Mouse (Mus musculus) forebrain, embryonic 10.5 days (tissue): Measurements from ENCODE around the gene Cnksr1. TPM values are rescaled to one million over a fixed set of nuclear protein-coding genes. Genes with fewer than 3 reads are reported as not detected.

ENCODE experiments used
- DNase-seq: peaks from one replicate; pipeline ENCODE4 v3.0.0-alpha.2; 2017; ENCODE audit warnings: low spot score; ENCODE audit errors: extremely low spot score
- H3K27ac ChIP-seq: fragments of 300-500 bp; sonication (generic); 2 replicates; pipeline ENCODE4 v1.5.1; 2016; ENCODE audit warnings: mild to moderate bottlenecking
- H3K27me3 ChIP-seq: fragments of 300-500 bp; sonication (generic); 2 replicates; pipeline ENCODE4 v1.6.1; 2016; ENCODE audit warnings: mild to moderate bottlenecking; ENCODE audit not compliant: poor library complexity, severe bottlenecking
- H3K36me3 ChIP-seq: fragments of 300-500 bp; sonication (generic); replicated peaks from 2 replicates; pipeline ENCODE4 v1.6.1; 2016; ENCODE audit warnings: mild to moderate bottlenecking, moderate library complexity
- H3K4me1 ChIP-seq: fragments of 300-500 bp; sonication (generic); 2 replicates; pipeline ENCODE4 v1.6.1; 2016
- H3K4me3 ChIP-seq: fragments of 300-500 bp; sonication (generic); 2 replicates; pipeline ENCODE4 v1.5.1; 2016; ENCODE audit warnings: mild to moderate bottlenecking, moderate library complexity
- H3K9me3 ChIP-seq: fragments of 300-500 bp; sonication (generic); 2 replicates; pipeline ENCODE4 v1.6.1; 2016; ENCODE audit warnings: mild to moderate bottlenecking, moderate library complexity
- WGBS: fragments of 180-500 bp; shearing (Covaris S2); methylation state at CpG from one replicate; pipeline ENCODE4 v1.1.7; 2016; 5-methylcytosine and 5-hydroxymethylcytosine counted together
- polyA plus RNA-seq: library from polyadenylated mRNA; unstranded; fragments of >200 nt; fragmentation: Nextera tagmentation; extraction: Ambion mirVana; gene quantifications from 2 replicates; pipeline ENCODE4 v1.2.1, GENCODE M21; 2016

Gene Cnksr1
- polyA plus RNA-seq, 1 experiment from 2014 or later: 1.1 TPM

GRCm38 (mm10) chr4:134263191-134263590 is 25.0 kb upstream of the Cnksr1 start:
- peaks cover 7% of the 10 kb centered on the region for H3K4me1 ChIP-seq
- DNase-seq: peak; percentile 57
- no peak overlapping the region for H3K4me3 ChIP-seq
- no peak overlapping the region for H3K27ac ChIP-seq
- no peaks in the 10 kb centered on the region for H3K9me3 ChIP-seq
- no peaks in the 10 kb centered on the region for H3K27me3 ChIP-seq
- 38% methylated on average over 6 of the region's 6 CpGs for WGBS
- H3K36me3 ChIP-seq: no peaks in the 10 kb centered on the region

GRCm38 (mm10) chr4:134258354-134258753 is 20.2 kb upstream of the Cnksr1 start:
- no peak overlapping the region for H3K4me3 ChIP-seq
- DNase-seq: no peak
- peaks cover 55% of the 10 kb centered on the region for H3K4me1 ChIP-seq
- H3K36me3 ChIP-seq: no peaks in the 10 kb centered on the region
- no peaks in the 10 kb centered on the region for H3K9me3 ChIP-seq
- H3K27ac ChIP-seq: 0 out of 2 replicates have a peak overlapping the region, but pooled peaks have one; percentile 9
- WGBS: 65% methylated on average over 11 of the region's 11 CpGs
- peaks cover 35% of the 10 kb centered on the region for H3K27me3 ChIP-seq

GRCm38 (mm10) chr4:134257198-134258009 is 19.2 kb upstream of the Cnksr1 start:
- Histone ChIP-seq H3K9me3 (no peaks in the 10 kb centered on the region), H3K36me3 (no peaks in the 10 kb centered on the region), H3K4me1 (peaks cover 65% of the 10 kb centered on the region), H3K27ac (peak overlapping the region; percentile 83), H3K27me3 (peaks cover 45% of the 10 kb centered on the region), H3K4me3 (peak overlapping the region; percentile 22)
- peak; percentile 33 for DNase-seq
- 2% methylated on average over 11 of the region's 11 CpGs for WGBS

GRCm38 (mm10) chr4:134256407-134257197 is 18.4 kb upstream of the Cnksr1 start:
- no peak for DNase-seq
- peak overlapping the region; percentile 83 for H3K27ac ChIP-seq
- H3K9me3 ChIP-seq: no peaks in the 10 kb centered on the region
- 3% methylated on average over 19 of the region's 19 CpGs for WGBS
- peak overlapping the region; percentile 22 for H3K4me3 ChIP-seq
- no peaks in the 10 kb centered on the region for H3K36me3 ChIP-seq
- H3K27me3 ChIP-seq: peaks cover 53% of the 10 kb centered on the region
- peaks cover 73% of the 10 kb centered on the region for H3K4me1 ChIP-seq

- 22% methylated on average over 4 of the region's 4 CpGs for WGBS
- no peaks in the 10 kb centered on the region for H3K36me3 ChIP-seq
- peak overlapping the region; percentile 83 for H3K27ac ChIP-seq
- peak overlapping the region; percentile 22; the same call in 1 of the 2 replicates for H3K4me3 ChIP-seq
- DNase-seq: no peak
- no peaks in the 10 kb centered on the region for H3K9me3 ChIP-seq
- peaks cover 80% of the 10 kb centered on the region for H3K4me1 ChIP-seq
- peaks cover 60% of the 10 kb centered on the region for H3K27me3 ChIP-seq
Measured at GRCm38 (mm10) chr4:134255854-134256253, 17.7 kb upstream of the Cnksr1 start.

- Histone ChIP-seq H3K4me3 (no peak overlapping the region), H3K36me3 (no peaks in the 10 kb centered on the region), H3K9me3 (no peaks in the 10 kb centered on the region), H3K27ac (0 out of 2 replicates have a peak overlapping the region, but pooled peaks have one; percentile 8), H3K27me3 (peaks cover 71% of the 10 kb centered on the region), H3K4me1 (peaks cover 90% of the 10 kb centered on the region)
- no peak for DNase-seq
- WGBS: 14% methylated on average over 3 of the region's 3 CpGs
Measured at GRCm38 (mm10) chr4:134254835-134255234, 16.6 kb upstream of the Cnksr1 start.

GRCm38 (mm10) chr4:134253722-134254324 is 15.6 kb upstream of the Cnksr1 start, which contains the start of gene Grrp1:
Gene Grrp1, minus strand, starts transcription at chr4:134254106.
- peaks cover 81% of the 10 kb centered on the region for H3K27me3 ChIP-seq
- DNase-seq: peak; percentile 61
- H3K36me3 ChIP-seq: no peaks in the 10 kb centered on the region
- H3K27ac ChIP-seq: peak within 1 kb of the TSS; percentile 79
- H3K4me3 ChIP-seq: peak within 1 kb of the TSS; percentile 58
- no peaks in the 10 kb centered on the region for H3K9me3 ChIP-seq
- peaks cover 100% of the 10 kb centered on the region for H3K4me1 ChIP-seq
- under 1% methylated on average over 13 of the region's 13 CpGs for WGBS

GRCm38 (mm10) chr4:134252911-134253721 is 14.9 kb upstream of the Cnksr1 start:
- H3K4me1 ChIP-seq: peaks cover 96% of the 10 kb centered on the region
- peak overlapping the region; percentile 79 for H3K27ac ChIP-seq
- H3K27me3 ChIP-seq: peaks cover 88% of the 10 kb centered on the region
- H3K9me3 ChIP-seq: no peaks in the 10 kb centered on the region
- no peak for DNase-seq
- H3K4me3 ChIP-seq: peak overlapping the region; percentile 58
- WGBS: 2% methylated on average over 15 of the region's 15 CpGs
- no peaks in the 10 kb centered on the region for H3K36me3 ChIP-seq

GRCm38 (mm10) chr4:134252131-134252910 is 14.1 kb upstream of the Cnksr1 start:
- H3K27me3 ChIP-seq: peaks cover 96% of the 10 kb centered on the region
- 2% methylated on average over 22 of the region's 22 CpGs for WGBS
- no peaks in the 10 kb centered on the region for H3K9me3 ChIP-seq
- H3K27ac ChIP-seq: peak overlapping the region; percentile 79
- peak overlapping the region; percentile 58 for H3K4me3 ChIP-seq
- no peaks in the 10 kb centered on the region for H3K36me3 ChIP-seq
- H3K4me1 ChIP-seq: peaks cover 96% of the 10 kb centered on the region
- no peak for DNase-seq

GRCm38 (mm10) chr4:134251241-134252130 is 13.3 kb upstream of the Cnksr1 start:
- peaks cover 96% of the 10 kb centered on the region for H3K4me1 ChIP-seq
- no peaks in the 10 kb centered on the region for H3K36me3 ChIP-seq
- WGBS: 1% methylated on average over 91 of the region's 91 CpGs
- peak overlapping the region; percentile 58 for H3K4me3 ChIP-seq
- peaks cover 100% of the 10 kb centered on the region for H3K27me3 ChIP-seq
- H3K27ac ChIP-seq: peak overlapping the region; percentile 79
- peak; percentile 58 for DNase-seq
- no peaks in the 10 kb centered on the region for H3K9me3 ChIP-seq

GRCm38 (mm10) chr4:134250930-134251240 is 12.7 kb upstream of the Cnksr1 start:
- no peaks in the 10 kb centered on the region for H3K9me3 ChIP-seq
- peak overlapping the region; percentile 58 for H3K4me3 ChIP-seq
- H3K27ac ChIP-seq: peak overlapping the region; percentile 79
- 9% methylated on average over 10 of the region's 10 CpGs for WGBS
- H3K4me1 ChIP-seq: peaks cover 96% of the 10 kb centered on the region
- no peaks in the 10 kb centered on the region for H3K36me3 ChIP-seq
- peaks cover 99% of the 10 kb centered on the region for H3K27me3 ChIP-seq
- DNase-seq: peak; percentile 43
